Comparison of ENCODE assay signal across 8 mouse cellular contexts in genomic region chr11:113807086-113807485, GRCm38 (mm10). TPM values are rescaled to one million over a fixed set of nuclear protein-coding genes. Genes with fewer than 3 reads are reported as not detected.
A peak's percentile ranks its signal among the peaks of the same experiment; 100 is the strongest.
DNase-seq lines count a peak whose midpoint lies in the region; ATAC-seq lines count a peak whose summit lies in the region.

No protein-coding gene starts in this region.

- peak; percentile 40 for DNase-seq in cerebellum, adult 9-11 months
- no peak for DNase-seq in cerebellum, adult 8-10 months
- peak; percentile 74 to 91 for DNase-seq in heart, adult 18-20 months
- DNase-seq in lung, postnatal 14 days, result peak; percentile 82
- no peak for DNase-seq in spleen, postnatal 36 days (ENCODE audit: low spot score in 2 of 2)
- DNase-seq in thymus, adult 18-20 months, result no peak
- no peak for DNase-seq in c-Kit-positive CD71-positive TER-119-positive erythroid progenitor cells, embryonic 14.5 days (ENCODE audit: low spot score)

- H3K36me3 ChIP-seq in kidney, embryonic 15.5 days, result no peaks in the 10 kb centered on the region

- no peaks in the 10 kb centered on the region for H3K9me3 ChIP-seq in kidney, embryonic 15.5 days (replicated peaks)

- H3K4me2 ChIP-seq in kidney, embryonic 15.5 days, result no peak overlapping the region

- peaks cover 58% of the 10 kb centered on the region for H3K4me1 ChIP-seq in kidney, embryonic 15.5 days

- WGBS in kidney, embryonic 15.5 days, result 16% methylated on average over 9 of the region's 9 CpGs

- no peak overlapping the region for H3K4me3 ChIP-seq in kidney, embryonic 15.5 days (replicated peaks)

- H3K27ac ChIP-seq in kidney, embryonic 15.5 days, result peak overlapping the region; percentile 70

- peak; percentile 63 for ATAC-seq in kidney, embryonic 15.5 days (replicated peaks; ENCODE audit: low FRiP score)

- H3K9ac ChIP-seq in kidney, embryonic 15.5 days, result no peak overlapping the region

- no peaks in the 10 kb centered on the region for H3K27me3 ChIP-seq in kidney, embryonic 15.5 days

RNA-seq across cellular contexts. Expression of gene Cdc42ep4, which starts 55.4 kb away (rescaled TPM):
- 10 to 100 TPM; 19.1 to 23.8 TPM for total RNA-seq in heart, adult 18-20 months (2021)
- 63.7 and 66.7 TPM in 2 replicates for polyA plus RNA-seq in kidney, embryonic 15.5 days (2015; fragmentation: Nextera tagmentation; extraction: Ambion mirVana)

Comparison
In these comparisons a context has a peak if more than half of its experiments do, and no peak if none do; other contexts are left out.
1. DNase-seq: peak in cerebellum, adult 9-11 months (single experiment), heart, adult 18-20 months (2 of 2) and lung, postnatal 14 days (single experiment); none in cerebellum, adult 8-10 months (single experiment), spleen, postnatal 36 days (0 of 2), thymus, adult 18-20 months (0 of 2) and c-Kit-positive CD71-positive TER-119-positive erythroid progenitor cells, embryonic 14.5 days (single experiment).